ENCODE assay signal across 17 mouse cellular contexts in genomic region chr1:169027706-169028105, GRCm38 (mm10).
DNase-seq lines count a peak whose midpoint lies in the region; ATAC-seq lines count a peak whose summit lies in the region.
"Had no signal": no experiment of that assay in that cellular context is flagged by ENCODE, and none has a peak within 500 bp of the region (broad histone marks: within the 10 kb centered on the region; RNA-seq: fewer than 3 reads in every experiment).

No protein-coding gene starts in this region.

- H3K4me1 ChIP-seq in kidney, embryonic 15.5 days, result no peaks in the 10 kb centered on the region
- H3K4me1 ChIP-seq in limb, embryonic 13.5 days, result peaks cover 6% of the 10 kb centered on the region; the same call in 1 of the 2 replicates
- H3K4me1 ChIP-seq in hindbrain, embryonic 13.5 days (replicated peaks), result no peaks in the 10 kb centered on the region
- H3K4me1 ChIP-seq: forebrain, embryonic 13.5 days had no signal

- no peaks in the 10 kb centered on the region for H3K36me3 ChIP-seq in kidney, embryonic 15.5 days
- no peaks in the 10 kb centered on the region for H3K36me3 ChIP-seq in limb, embryonic 13.5 days
- no peaks in the 10 kb centered on the region for H3K36me3 ChIP-seq in hindbrain, embryonic 13.5 days
- H3K36me3 ChIP-seq: embryonic facial prominence, embryonic 13.5 days had no signal

- no peaks in the 10 kb centered on the region for H3K27me3 ChIP-seq in kidney, embryonic 15.5 days
- no peaks in the 10 kb centered on the region for H3K27me3 ChIP-seq in limb, embryonic 13.5 days
- H3K27me3 ChIP-seq in hindbrain, embryonic 13.5 days, result no peaks in the 10 kb centered on the region
- H3K27me3 ChIP-seq: embryonic facial prominence, embryonic 13.5 days; forebrain, embryonic 13.5 days had no signal

- no peaks in the 10 kb centered on the region for H3K9me3 ChIP-seq in kidney, embryonic 15.5 days (replicated peaks)
- H3K9me3 ChIP-seq in limb, embryonic 13.5 days, result no peaks in the 10 kb centered on the region
- H3K9me3 ChIP-seq in hindbrain, embryonic 13.5 days, result no peaks in the 10 kb centered on the region
- H3K9me3 ChIP-seq: embryonic facial prominence, embryonic 13.5 days; forebrain, embryonic 13.5 days had no signal

- peak; percentile 9 to 18 for DNase-seq in kidney, postnatal 4 days
- peak; percentile 3 for DNase-seq in embryo, embryonic 11.5 days (ENCODE audit: low read depth, low spot score)
- peak; percentile 33 for DNase-seq in forelimb bud, embryonic 11.5 days (ENCODE audit: low read depth, low spot score)
- DNase-seq in urinary bladder, adult 18-20 months (ENCODE audit: low spot score in 2 of 2), result no peak
- no peak for DNase-seq in lung, postnatal 4 days
- DNase-seq: cerebellum, adult 11-12 months; kidney, adult 9 months; spleen, adult 18-20 months; thymus, postnatal 25 days had no signal

- 65% methylated on average over 6 of the region's 6 CpGs for WGBS in kidney, embryonic 15.5 days
- WGBS in limb, embryonic 13.5 days, result 21% methylated on average over 6 of the region's 6 CpGs
- WGBS in hindbrain, embryonic 13.5 days, result 75% methylated on average over 6 of the region's 6 CpGs

- no peak overlapping the region for H3K27ac ChIP-seq in kidney, embryonic 15.5 days
- no peak overlapping the region for H3K27ac ChIP-seq in limb, embryonic 13.5 days
- no peak overlapping the region for H3K27ac ChIP-seq in hindbrain, embryonic 13.5 days
- H3K27ac ChIP-seq: embryonic facial prominence, embryonic 13.5 days; forebrain, embryonic 13.5 days; hindbrain, embryonic 14.5 days had no signal

- no peak overlapping the region for H3K4me3 ChIP-seq in kidney, embryonic 15.5 days (replicated peaks)
- no peak overlapping the region for H3K4me3 ChIP-seq in limb, embryonic 13.5 days
- no peak overlapping the region for H3K4me3 ChIP-seq in hindbrain, embryonic 13.5 days
- H3K4me3 ChIP-seq: embryonic facial prominence, embryonic 13.5 days; forebrain, embryonic 13.5 days; megakaryocyte, embryonic 14.5 days had no signal

- no peak overlapping the region for H3K4me2 ChIP-seq in kidney, embryonic 15.5 days
- H3K4me2 ChIP-seq in limb, embryonic 13.5 days (replicated peaks), result no peak overlapping the region; the same call in 1 of the 2 replicates
- H3K4me2 ChIP-seq in hindbrain, embryonic 13.5 days, result no peak overlapping the region
- H3K4me2 ChIP-seq: embryonic facial prominence, embryonic 13.5 days; forebrain, embryonic 13.5 days; hindbrain, embryonic 14.5 days had no signal

- no peak overlapping the region for H3K9ac ChIP-seq in kidney, embryonic 15.5 days
- H3K9ac ChIP-seq in limb, embryonic 13.5 days, result no peak overlapping the region
- H3K9ac ChIP-seq in hindbrain, embryonic 13.5 days, result no peak overlapping the region
- H3K9ac ChIP-seq: embryonic facial prominence, embryonic 13.5 days; forebrain, embryonic 13.5 days; hindbrain, embryonic 14.5 days had no signal

- no peak for ATAC-seq in kidney, embryonic 15.5 days (replicated peaks; ENCODE audit: low FRiP score)
- ATAC-seq in limb, embryonic 13.5 days (ENCODE audit: low FRiP score, low read depth), result 0 out of 2 replicates have a peak, but pooled peaks have one; percentile 54
- ATAC-seq in hindbrain, embryonic 13.5 days (ENCODE audit: low FRiP score), result no peak
- ATAC-seq: CD4-positive, CD25-positive, alpha-beta regulatory T cell, adult 4 months; forebrain, embryonic 13.5 days had no signal

Comparison
In these comparisons a context has a peak if more than half of its experiments do, and no peak if none do; other contexts are left out.
1. DNase-seq: peak in kidney, postnatal 4 days (2 of 2), embryo, embryonic 11.5 days (single experiment) and forelimb bud, embryonic 11.5 days (single experiment); none in urinary bladder, adult 18-20 months (0 of 2) and lung, postnatal 4 days (0 of 2).